Mouse (Mus musculus) bone marrow, adult 2 months (tissue): Measurements from ENCODE around the gene S100a3. TPM values are rescaled to one million over a fixed set of nuclear protein-coding genes. Genes with fewer than 3 reads are reported as not detected.

ENCODE experiments used
- H3K27ac ChIP-seq: fragments of 200-500 bp; 2 replicates; pipeline ENCODE4 v1.5.1; 2012; ENCODE audit warnings: low read depth, mild to moderate bottlenecking, control low read depth, inconsistent platforms, low read length; ENCODE audit not compliant: control insufficient read depth, poor library complexity, insufficient read depth
- H3K4me1 ChIP-seq: fragments of 200-500 bp; 2 replicates; pipeline ENCODE4 v1.6.1; 2011; ENCODE audit warnings: low read length; ENCODE audit not compliant: control insufficient read depth, insufficient read depth
- H3K4me3 ChIP-seq: fragments of 200-500 bp; replicated peaks from 2 replicates; pipeline ENCODE3; 2011; ENCODE audit warnings: mild to moderate bottlenecking, low read depth, low read length, control low read depth; ENCODE audit not compliant: control insufficient read depth
- CTCF ChIP-seq: fragments of 200-500 bp; IDR thresholded peaks from 2 replicates; pipeline ENCODE4 v1.5.1; 2011; ENCODE audit warnings: low read length, control low read depth; ENCODE audit not compliant: control insufficient read depth, insufficient read depth
- POLR2A ChIP-seq: fragments of 200-500 bp; IDR thresholded peaks from 2 replicates; pipeline ENCODE4 v1.6.1; 2011; ENCODE audit warnings: low read depth, mild to moderate bottlenecking, control low read depth, low read length, borderline replicate concordance; ENCODE audit not compliant: control insufficient read depth
- WGBS: fragments of 180-500 bp; shearing (Covaris S2); methylation state at CpG from one replicate; pipeline ENCODE4 v1.1.7; 2018; 5-methylcytosine and 5-hydroxymethylcytosine counted together
- polyA plus RNA-seq: library from polyadenylated mRNA; stranded (reverse); fragments of >200 nt; gene quantifications from 2 replicates; pipeline ENCODE4 v1.2.4, GENCODE M21; 2011; ENCODE audit warnings: low replicate concordance; ENCODE audit not compliant: missing spikeins, insufficient read depth, insufficient read length

S100a3 gene
- polyA plus RNA-seq, 1 experiment: not detected

DNA sequence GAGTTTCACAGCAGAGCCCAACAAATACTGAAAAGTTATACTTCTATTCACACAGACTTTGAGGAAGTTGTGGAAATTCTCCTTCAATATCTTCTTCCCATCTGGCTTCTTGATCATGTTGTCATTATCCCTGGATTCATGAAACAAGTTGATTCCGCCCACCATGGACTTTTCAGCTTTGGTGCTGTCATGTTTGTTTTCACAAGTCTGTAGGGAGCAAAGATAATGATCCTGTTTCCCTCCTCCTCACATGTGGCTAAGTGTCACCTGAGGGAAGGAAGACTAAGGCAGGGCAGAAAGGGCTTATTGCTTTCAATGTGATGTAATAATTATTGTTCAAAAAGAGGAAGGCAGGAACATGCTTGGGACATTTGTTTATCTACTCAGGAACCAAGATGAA is 86.9 kb downstream of the S100a3 start:
- Histone ChIP-seq H3K4me3 (no peak overlapping the region), H3K4me1 (peaks cover 2% of the 10 kb centered on the region; the same call in 1 of the 2 replicates), H3K27ac (no peak overlapping the region)
- TF ChIP-seq POLR2A (no peak), CTCF (no peak)
- WGBS: 68% methylated on average over 1 of the region's 1 CpGs

DNA sequence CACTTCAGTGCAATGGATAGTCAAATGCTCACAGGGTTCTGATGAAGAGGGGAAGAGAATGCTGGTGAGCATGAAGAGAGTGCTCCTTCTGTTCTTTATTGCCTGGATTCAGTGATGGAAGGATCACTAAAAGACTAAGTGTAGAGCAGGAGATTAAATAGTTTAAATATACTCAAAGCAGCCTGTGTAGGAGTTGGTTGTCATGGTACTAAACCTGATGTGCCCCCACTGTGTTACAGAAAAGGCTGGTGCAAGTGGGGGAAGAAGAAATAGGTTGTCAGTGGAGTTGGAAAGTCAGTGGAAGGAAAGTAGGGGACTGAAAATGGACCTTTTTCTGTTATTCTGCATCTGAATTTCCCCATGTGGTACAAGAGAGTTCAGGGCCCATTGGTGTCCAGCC is 88.6 kb downstream of the S100a3 start:
- H3K4me3 ChIP-seq: no peak overlapping the region
- no peak for TF ChIP-seq POLR2A
- TF ChIP-seq CTCF: no peak
- peaks cover 2% of the 10 kb centered on the region; the same call in 1 of the 2 replicates for H3K4me1 ChIP-seq
- H3K27ac ChIP-seq: no peak overlapping the region

- WGBS: 91% methylated on average over 2 of the region's 2 CpGs
- Histone ChIP-seq H3K4me1 (no peaks in the 10 kb centered on the region), H3K4me3 (no peak overlapping the region), H3K27ac (no peak overlapping the region)
- TF ChIP-seq CTCF (no peak), POLR2A (no peak)
These were observed 89.5 kb downstream of the S100a3 start for GRCm38 (mm10) chr3:90649832-90650231.

Other genes with a start within 250 kb of the S100a3 start
- 4.4 and 5.6 TPM in 2 replicates for gene Slc27a3, start 170.6 kb upstream of the S100a3 start, polyA plus RNA-seq
- gene Ints3, start 127.0 kb upstream of the S100a3 start, polyA plus RNA-seq: 7.1 and 21.2 TPM in 2 replicates
- gene Npr1, start 94.7 kb upstream of the S100a3 start, polyA plus RNA-seq: 6.4 and 10.6 TPM in 2 replicates
- 85.2 and 110 TPM in 2 replicates for gene Ilf2, start 84.5 kb upstream of the S100a3 start, polyA plus RNA-seq
- gene Snapin, start 69.5 kb upstream of the S100a3 start, polyA plus RNA-seq: 14.8 and 22.4 TPM in 2 replicates
- gene Chtop, start 51.1 kb upstream of the S100a3 start, polyA plus RNA-seq: 74.1 and 92.0 TPM in 2 replicates
- gene S100a1, start 46.2 kb upstream of the S100a3 start, polyA plus RNA-seq: 33.5 and 34.4 TPM in 2 replicates
- gene S100a13, start 46.1 kb upstream of the S100a3 start, polyA plus RNA-seq: 60.0 and 93.3 TPM in 2 replicates
- gene S100a14, start 33.7 kb upstream of the S100a3 start, polyA plus RNA-seq: not detected in 2 replicates
- gene S100a16, start 23.3 kb upstream of the S100a3 start, polyA plus RNA-seq: 10.9 and 17.1 TPM in 2 replicates
- not detected in 2 replicates for gene S100a2, start 29.7 kb downstream of the S100a3 start, polyA plus RNA-seq
- not detected in 2 replicates for gene Gm42674, start 41.3 kb downstream of the S100a3 start, polyA plus RNA-seq
- 71.4 and 238 TPM in 2 replicates for gene S100a4, start 43.2 kb downstream of the S100a3 start, polyA plus RNA-seq
- gene S100a5, start 47.9 kb downstream of the S100a3 start, polyA plus RNA-seq: not detected in 2 replicates
- gene S100a6, start 52.3 kb downstream of the S100a3 start, polyA plus RNA-seq: 391 and 969 TPM in 2 replicates
- 1.0 TPM in 1 of 2 replicates, not detected in the other for gene S100a7a, start 93.4 kb downstream of the S100a3 start, polyA plus RNA-seq
- 4,508 and 18,334 TPM in 2 replicates for gene S100a8, start 108.4 kb downstream of the S100a3 start, polyA plus RNA-seq
- 8,678 and 25,400 TPM in 2 replicates for gene S100a9, start 135.1 kb downstream of the S100a3 start, polyA plus RNA-seq
- not detected in 2 replicates for gene Pglyrp4, start 166.3 kb downstream of the S100a3 start, polyA plus RNA-seq
- not detected in 2 replicates for gene Gm5849, start 217.3 kb downstream of the S100a3 start, polyA plus RNA-seq